Mouse (Mus musculus) cerebral cortex, adult 2 months (tissue): ENCODE results near the gene Btaf1.

Experiments
- WGBS: fragments of 180-500 bp; shearing (Covaris S2); methylation state at CpG from one replicate; pipeline ENCODE4 v1.1.7; 2018; 5-methylcytosine and 5-hydroxymethylcytosine counted together

Btaf1 gene

GRCm38 (mm10) chr19:36925671-36926552 is at the start of gene Btaf1:
Gene Btaf1 (plus strand): TSS chr19:36926079.
- WGBS, result under 1% methylated on average over 91 of the region's 98 CpGs

DNA sequence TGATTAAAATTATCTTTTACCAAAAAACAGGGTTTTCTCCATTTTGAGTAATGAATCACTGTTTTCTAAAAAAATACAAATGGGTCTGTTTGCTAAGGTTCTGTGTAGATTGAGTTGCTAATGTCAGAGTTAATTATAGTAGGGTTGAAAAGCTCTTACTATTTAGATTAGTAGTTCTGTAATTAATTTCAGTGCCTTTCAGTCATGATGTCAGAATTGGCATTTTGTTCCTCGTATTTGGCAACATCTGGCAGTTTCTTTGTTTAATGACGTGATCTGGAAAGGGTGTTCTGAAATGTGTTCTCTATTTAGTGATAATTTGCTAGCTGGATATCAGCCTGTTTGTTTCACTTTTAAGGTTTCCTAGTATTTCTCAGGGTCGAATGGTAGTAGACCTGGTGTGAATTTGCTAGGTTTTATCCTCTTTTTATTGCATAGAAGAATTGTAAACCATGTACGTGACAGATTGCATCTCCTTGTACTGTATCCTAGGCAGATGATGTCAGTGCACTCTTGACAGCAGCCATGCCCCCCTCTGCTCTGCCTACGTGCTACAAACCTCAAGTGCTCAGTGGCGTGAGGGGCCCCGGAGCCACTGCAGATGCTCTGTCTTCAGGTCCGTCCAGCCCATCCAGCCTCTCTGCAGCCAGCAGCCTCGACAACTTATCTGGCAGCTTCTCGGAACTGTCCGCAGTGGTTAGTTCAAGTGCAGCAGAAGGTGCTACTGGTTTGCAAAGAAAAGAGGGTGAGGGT is 47.0 kb upstream of the Btaf1 start:
- WGBS, result 51% methylated on average over 11 of the region's 11 CpGs

DNA sequence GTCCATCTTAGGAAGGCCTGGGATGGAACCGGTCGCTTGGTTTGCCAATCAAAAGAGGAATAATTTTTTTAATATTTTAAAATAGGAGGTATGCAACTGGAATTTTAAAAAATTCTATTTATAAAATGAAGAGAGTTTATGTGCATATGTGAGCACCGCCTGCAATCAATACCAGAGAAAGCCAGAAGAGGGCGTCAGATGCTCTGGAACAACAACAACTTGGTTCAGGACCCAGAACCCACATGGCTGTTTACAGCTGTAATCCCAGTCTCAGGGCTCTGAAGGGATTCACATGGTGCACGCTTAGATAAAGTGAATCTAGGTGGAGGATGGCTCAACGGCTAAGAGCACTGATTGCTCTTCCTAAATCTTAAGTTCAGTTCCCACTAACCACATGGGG is 42.8 kb upstream of the Btaf1 start:
- WGBS, result 72% methylated on average over 6 of the region's 6 CpGs

DNA sequence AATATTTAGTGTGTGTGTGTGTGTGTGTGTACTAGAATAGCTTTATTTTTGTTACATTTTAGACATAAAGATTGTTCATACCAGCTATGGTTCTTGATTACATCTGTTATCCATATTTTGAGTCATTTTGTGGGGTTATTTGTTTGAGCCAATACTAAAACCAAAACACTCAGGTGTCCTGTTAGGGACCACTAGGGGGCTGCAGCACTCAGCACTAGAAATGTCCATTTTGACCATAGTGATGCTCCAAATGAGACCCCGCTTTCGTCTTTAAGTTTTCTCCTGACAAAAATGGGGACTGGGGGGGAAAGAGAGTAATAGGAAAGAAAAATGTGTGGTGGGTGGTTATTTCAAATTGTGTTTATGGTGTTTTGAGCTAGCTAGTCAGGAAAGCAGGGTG is 39.6 kb upstream of the Btaf1 start:
- WGBS, result 51% methylated on average over 2 of the region's 2 CpGs

DNA sequence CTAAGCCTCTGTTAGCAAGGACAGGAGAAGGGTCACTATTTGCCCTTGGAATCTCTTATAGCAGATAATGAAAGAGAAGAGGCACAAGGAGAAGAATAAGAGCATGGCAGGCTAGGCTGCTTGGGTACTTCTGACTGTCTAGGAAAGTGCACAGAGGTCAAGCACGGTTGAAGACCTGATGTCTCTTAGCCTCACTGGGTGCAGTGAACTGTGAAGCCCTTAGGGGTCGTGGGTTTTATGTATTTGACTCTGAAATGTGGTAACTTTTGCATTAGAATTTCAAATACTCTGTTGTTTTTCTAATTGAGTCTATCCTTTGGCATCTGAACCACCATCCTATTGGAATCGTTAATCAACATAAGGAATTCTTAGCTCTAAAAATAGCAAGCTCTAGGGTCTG is 38.2 kb upstream of the Btaf1 start:
- WGBS, result 70% methylated on average over 3 of the region's 3 CpGs

- WGBS, result 75% methylated on average over 3 of the region's 3 CpGs
These were observed 34.1 kb upstream of the Btaf1 start for GRCm38 (mm10) chr19:36891746-36892145.

- 37% methylated on average over 10 of the region's 10 CpGs for WGBS
These were observed 28.9 kb upstream of the Btaf1 start for GRCm38 (mm10) chr19:36896791-36897569.

- 39% methylated on average over 9 of the region's 9 CpGs for WGBS
These were observed 28.1 kb upstream of the Btaf1 start for GRCm38 (mm10) chr19:36897778-36898177.

DNA sequence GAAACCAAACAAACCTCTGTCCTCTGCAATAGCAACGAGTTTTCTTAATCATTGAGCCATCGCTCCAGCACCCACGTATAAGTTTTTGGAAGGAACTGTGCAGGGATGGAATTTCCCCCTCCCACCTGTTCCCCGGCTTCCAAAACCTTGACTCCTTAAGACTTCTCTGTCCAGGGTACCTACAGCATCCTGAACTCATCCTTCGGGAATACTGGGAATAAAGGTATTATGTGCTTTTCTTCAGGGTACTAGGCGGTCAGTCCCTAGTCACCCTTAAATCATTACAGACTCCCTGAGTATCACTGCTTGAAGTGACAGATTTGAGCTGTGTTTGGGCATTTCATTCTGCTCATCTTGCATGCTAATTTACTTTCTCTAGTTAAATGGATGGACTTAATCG is 22.5 kb upstream of the Btaf1 start:
- WGBS, result 26% methylated on average over 7 of the region's 7 CpGs

DNA sequence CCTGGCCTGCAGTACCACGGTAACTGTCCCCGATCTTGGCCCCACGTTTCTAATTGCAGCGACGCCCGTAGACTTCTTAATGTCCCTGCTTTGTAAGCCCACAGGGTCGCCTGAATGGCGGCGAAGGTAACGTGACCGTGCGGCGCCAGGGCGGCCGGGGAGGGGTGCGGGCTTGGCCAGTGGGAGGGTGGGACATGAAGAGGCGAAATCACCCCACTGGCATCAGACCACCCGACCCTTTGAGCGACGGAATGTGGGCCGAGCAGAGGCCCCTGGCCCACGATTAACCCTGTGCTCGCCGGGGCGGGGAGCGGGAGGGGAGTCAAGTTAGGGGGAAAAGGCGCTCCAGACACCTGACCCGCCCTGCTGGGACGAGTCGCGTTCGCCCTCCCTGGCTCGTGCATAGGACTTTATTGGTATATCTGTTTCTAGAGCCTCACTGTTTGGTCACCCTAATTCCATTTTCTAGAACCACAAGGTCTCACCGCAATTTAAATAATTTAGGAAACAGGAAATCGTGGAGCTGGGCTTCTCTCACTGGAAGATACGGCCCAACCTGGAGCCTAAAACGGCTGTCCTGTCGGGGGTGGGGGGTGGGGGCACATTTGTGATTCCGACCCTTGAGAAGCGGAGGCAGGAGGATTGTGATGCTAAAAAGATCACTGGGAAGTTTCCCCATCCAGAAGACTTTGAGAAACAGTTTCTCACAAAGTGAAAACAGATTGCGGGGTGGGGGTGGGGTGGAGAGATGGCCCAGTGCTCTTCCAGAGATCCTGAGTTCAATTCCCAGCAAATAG is 21.5 kb upstream of the Btaf1 start:
- WGBS, result 2% methylated on average over 41 of the region's 41 CpGs

DNA sequence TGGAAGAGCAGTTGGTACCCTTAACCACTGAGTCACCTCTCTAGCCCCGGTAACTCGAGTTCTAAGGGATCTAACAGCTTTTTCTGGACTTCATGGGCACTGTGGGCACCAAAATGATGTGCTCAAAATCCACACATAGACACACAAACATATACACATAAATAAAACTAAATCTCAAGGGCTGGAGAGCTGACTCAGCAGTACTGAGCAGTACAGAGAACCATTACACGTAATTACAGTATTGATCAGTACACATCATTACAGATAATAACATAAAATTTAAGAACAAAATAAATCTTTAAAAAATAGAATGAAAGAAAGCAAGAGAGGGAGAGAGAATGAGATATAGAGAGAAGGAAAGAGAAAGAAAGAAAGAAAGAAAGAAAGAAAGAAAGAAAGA is 16.7 kb upstream of the Btaf1 start:
- whole genome bisulfite sequencing, result 83% methylated on average over 3 of the region's 3 CpGs

GRCm38 (mm10) chr19:36909676-36910292 is 16.1 kb upstream of the Btaf1 start:
- 27% methylated on average over 9 of the region's 9 CpGs for WGBS

DNA sequence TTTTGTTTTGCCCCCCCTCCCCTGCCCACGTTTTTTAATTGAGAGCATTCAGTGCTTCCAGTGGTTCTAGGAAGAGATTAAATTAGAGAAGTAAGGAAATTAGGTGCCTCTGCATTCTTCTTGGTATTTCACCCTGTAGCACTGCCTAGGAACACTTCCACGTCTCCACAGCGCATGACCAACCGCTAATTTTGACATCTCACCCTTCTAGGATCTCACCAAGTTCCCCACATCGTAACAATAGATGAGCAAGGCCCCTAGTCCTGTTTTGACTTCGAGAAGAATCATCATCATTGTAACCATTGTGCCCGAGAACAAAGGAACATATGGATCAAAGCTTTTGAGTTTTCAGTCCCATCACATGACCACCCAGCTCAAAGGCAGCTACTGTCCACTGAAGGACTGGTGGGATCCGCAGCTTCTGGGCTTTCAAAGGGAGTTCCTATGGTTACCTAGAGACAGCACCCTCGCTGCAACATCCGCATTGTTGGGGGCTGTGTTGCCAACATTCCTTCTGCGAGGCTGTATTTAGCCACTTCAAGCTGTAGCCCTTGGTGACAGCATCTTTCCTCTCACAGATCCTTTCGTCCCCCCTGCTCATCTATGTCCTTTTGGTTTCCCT is 15.3 kb upstream of the Btaf1 start:
- WGBS, result 24% methylated on average over 12 of the region's 12 CpGs

DNA sequence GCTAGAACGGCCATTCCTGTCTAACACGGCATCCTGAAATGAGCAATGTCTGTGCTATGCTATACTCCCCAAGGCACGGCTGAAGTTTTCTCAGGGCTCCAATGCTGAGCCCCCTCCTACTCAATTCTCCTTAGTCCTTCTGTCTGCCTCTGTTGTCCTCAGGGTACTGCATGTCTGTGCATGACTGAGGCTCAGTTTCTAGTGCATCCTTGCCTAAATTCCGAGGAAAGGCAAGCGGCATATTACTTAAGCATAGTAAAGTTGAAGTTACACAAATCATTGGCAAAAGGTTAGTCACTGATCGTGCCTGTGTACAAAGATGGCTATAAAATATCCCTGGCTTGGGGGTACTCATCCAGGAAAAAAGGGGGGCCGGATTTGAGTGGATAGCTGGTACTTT is 12.8 kb upstream of the Btaf1 start:
- 82% methylated on average over 7 of the region's 7 CpGs for WGBS

- WGBS, result 64% methylated on average over 4 of the region's 4 CpGs
These were observed 9.7 kb upstream of the Btaf1 start for GRCm38 (mm10) chr19:36916206-36916605.

DNA sequence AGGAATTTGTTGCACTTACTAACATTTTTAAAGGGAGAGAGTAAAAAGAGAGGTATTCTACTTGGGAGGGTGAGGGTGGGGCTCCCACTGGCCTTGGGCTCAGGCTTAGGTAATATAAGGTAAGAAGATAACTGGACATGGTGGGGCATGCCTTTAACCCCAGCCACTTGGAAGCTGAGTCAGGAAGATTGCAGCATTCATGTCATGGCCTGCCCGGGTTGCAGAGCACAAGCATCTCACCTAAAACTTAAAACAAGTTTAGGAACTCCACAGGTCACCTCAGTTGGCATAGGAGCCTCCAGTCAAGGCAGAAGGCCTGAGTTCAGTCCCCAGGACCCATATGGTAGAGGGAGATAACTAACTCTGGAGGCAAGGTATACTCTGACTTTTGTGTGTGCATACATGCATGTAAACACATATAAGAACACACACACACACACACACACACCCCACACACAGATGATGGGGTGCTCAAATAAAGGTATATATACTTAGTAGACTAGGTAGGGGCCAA is 8.9 kb upstream of the Btaf1 start:
- 84% methylated on average over 1 of the region's 1 CpGs for WGBS

GRCm38 (mm10) chr19:36918441-36919301 is 7.2 kb upstream of the Btaf1 start:
- WGBS, result under 1% methylated on average over 84 of the region's 85 CpGs

DNA sequence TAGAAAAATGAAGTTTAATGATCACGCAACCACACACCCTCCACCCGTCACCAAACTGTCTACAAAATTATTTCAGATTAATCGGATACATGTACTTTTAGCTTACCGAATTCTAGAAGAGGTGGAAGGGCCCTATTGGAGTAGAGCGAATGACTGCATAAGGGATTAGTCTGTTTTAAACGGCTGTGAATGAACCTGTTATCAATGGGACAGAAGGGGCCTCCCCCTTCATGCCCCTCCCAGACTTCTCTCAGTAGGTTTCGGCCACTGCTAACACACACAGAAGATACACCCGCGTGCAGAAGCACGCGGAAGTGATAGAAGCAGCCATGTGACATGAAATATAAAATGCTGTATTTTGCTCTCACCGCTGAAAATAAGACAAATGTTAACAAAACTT is 6.4 kb upstream of the Btaf1 start, which contains the start of gene Fgfbp3:
Gene Fgfbp3 (minus strand): TSS at position 150 of the 400 bp plus-strand sequence.
- 6% methylated on average over 12 of the region's 12 CpGs for WGBS

GRCm38 (mm10) chr19:36922015-36922414 is 3.9 kb upstream of the Btaf1 start:
- 22% methylated on average over 2 of the region's 2 CpGs for WGBS
